Mouse (Mus musculus): ENCODE data around the gene Nepro. TPM values are rescaled to one million over a fixed set of nuclear protein-coding genes. Genes with fewer than 3 reads are reported as not detected.
A peak's percentile ranks its signal among the peaks of the same experiment; 100 is the strongest.

Nepro gene
- polyA plus RNA-seq, 1 experiment from 2014 or later: 12.2 TPM

GRCm38 (mm10) chr16:44703458-44703857 lies 20.6 kb upstream of the Nepro start:
- CTCF ChIA-PET: interaction anchor here (1.3 kb wide), 1 partner anchor 60 kb away, joined by 3 read pairs; no protein-coding TSS in a partner anchor
- ATAC-seq (no peak), DNase-seq (ENCODE audit: low read depth, low spot score) (no peak)
- POLR2A ChIA-PET: no interaction called here
- in situ Hi-C loops (cut with MboI; ENCODE audit: low pct_unique_long_range_greater_than_20kb): no loop called here
- no peak for TF ChIP-seq CTCF (IDR thresholded peaks at IDR 0.05)
- H3K27me3 ChIP-seq: no peaks in the 10 kb centered on the region

DNA sequence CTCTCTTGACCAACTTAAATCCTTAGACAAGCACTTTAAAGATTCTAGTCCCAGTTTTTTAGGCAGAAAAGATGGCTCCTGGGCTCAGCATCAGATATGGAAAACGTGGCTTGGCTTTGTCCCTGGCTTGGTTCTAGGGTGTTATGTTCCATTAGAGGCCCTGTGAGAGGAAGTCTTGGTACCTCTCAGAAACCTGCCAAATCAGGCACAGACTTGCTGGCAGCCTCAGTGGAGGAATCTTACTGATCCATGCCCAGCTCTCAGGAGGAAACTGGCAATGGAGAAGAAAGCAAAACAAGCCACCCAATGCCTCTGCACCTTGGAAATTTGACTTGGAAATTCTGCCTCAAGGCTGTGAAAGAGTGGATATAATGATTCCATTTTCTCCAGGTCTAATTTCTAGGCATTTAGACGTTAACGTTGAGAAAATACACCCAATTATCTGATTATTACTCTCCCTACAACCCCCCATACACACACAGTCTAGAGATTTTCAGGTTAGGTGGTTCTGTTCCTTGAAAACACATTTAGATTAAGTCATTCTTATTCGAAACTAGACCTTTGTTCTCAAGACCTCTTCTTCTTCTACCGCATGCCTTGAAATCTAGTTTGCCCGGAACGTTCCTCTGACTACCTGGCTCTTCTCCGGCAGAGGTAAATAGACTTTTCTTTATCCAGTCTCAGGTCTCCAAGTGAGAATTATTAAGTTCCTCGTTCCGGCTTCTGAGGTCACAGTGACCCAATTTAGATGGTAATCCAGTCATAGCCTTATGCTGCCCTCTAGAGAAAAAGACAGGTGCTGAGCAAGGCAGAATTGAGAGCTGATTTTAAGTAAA lies 7.6 kb upstream of the Nepro start:
- TF ChIP-seq CTCF (IDR thresholded peaks at IDR 0.05): peak; percentile 71
- in situ Hi-C loops (cut with MboI; ENCODE audit: low pct_unique_long_range_greater_than_20kb): no loop called here
- ATAC-seq (peak; percentile 69), DNase-seq (ENCODE audit: low read depth, low spot score) (no peak)
- ChIA-PET POLR2A (interaction anchor here (0.7 kb wide), 1 partner anchor 11 kb away, joined by 5 read pairs; no protein-coding TSS in a partner anchor), CTCF (interaction anchor here (0.6 to 2.1 kb wide), 11 partner anchors 9 to 237 kb away, joined by 3 to 18 read pairs (median 4); no protein-coding TSS in a partner anchor)
- H3K27me3 ChIP-seq: no peaks in the 10 kb centered on the region

DNA sequence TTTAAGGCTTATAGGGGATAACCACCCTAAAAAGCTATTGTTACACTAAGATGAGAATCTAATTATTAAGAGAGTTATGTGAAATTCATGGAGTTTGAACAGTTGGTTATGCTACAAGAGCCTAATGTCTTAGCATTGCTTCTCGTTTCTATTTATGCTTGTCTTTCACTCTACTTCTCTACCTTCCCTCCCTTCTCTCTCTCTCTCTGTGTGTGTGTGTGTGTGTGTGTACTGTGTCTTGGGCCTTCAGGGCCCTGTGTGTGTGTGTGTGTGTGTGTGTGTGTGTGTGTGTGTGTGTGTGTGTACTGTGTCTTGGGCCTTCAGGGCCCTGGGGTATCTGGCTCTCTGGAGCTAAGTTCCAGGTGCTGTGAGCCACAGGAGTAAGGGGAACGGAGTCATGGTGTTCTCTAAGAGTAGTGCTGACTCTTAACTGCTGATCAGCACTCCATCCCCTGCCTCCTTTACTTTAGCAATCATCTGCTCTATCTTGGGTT lies 6.9 kb upstream of the Nepro start:
- in situ Hi-C loops (cut with MboI; ENCODE audit: low pct_unique_long_range_greater_than_20kb): no loop called here
- DNase-seq (ENCODE audit: low read depth, low spot score): no peak
- no peak for ATAC-seq
- TF ChIP-seq CTCF (IDR thresholded peaks at IDR 0.05): no peak
- POLR2A ChIA-PET: interaction anchor here (0.6 to 0.7 kb wide), 3 partner anchors 11 to 226 kb away, joined by 3 to 9 read pairs (median 5); no protein-coding TSS in a partner anchor
- CTCF ChIA-PET: interaction anchor here (0.6 to 2.1 kb wide), 11 partner anchors 9 to 237 kb away, joined by 3 to 18 read pairs (median 4); no protein-coding TSS in a partner anchor
- H3K27me3 ChIP-seq: no peaks in the 10 kb centered on the region

- CTCF ChIA-PET: interaction anchor here (1.0 to 2.1 kb wide), 6 partner anchors 10 to 238 kb away, joined by 4 to 18 read pairs (median 5); no protein-coding TSS in a partner anchor
- H3K27me3 ChIP-seq: no peaks in the 10 kb centered on the region
- DNase-seq (ENCODE audit: low read depth, low spot score): no peak
- POLR2A ChIA-PET: interaction anchor here (0.6 to 0.7 kb wide), 2 partner anchors 194 to 227 kb away, joined by 3 to 9 read pairs; no protein-coding TSS in a partner anchor
- in situ Hi-C loops (cut with MboI; ENCODE audit: low pct_unique_long_range_greater_than_20kb): no loop called here
- TF ChIP-seq CTCF (IDR thresholded peaks at IDR 0.05): peak; percentile 32
- ATAC-seq: no peak
Measured at GRCm38 (mm10) chr16:44717838-44718237, 6.3 kb upstream of the Nepro start.

DNA sequence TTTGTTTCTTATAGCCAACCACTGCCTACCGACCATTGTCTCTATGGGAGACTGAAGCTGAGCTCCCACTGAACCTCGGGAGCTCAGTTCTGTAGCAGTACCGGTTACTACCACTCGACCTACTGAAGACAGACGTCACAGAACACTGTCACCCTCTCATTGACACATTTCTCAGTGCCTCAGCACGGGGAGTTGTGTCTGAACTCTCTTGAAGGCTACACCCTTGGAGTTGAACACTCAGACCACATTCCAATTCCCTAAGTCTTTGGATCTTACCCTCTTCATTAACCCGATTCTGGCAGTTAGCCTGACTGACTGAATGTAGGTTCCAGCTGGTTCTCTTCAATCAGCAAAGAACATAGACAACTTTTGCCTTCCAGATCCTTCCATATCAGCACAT lies 4.8 kb upstream of the Nepro start:
- no peak for TF ChIP-seq CTCF (IDR thresholded peaks at IDR 0.05)
- no peaks in the 10 kb centered on the region for H3K27me3 ChIP-seq
- ATAC-seq (no peak), DNase-seq (ENCODE audit: low read depth, low spot score) (no peak)
- in situ Hi-C loops (cut with MboI; ENCODE audit: low pct_unique_long_range_greater_than_20kb): no loop called here
- CTCF ChIA-PET: interaction anchor here (0.7 to 1.7 kb wide), 4 partner anchors 10 to 239 kb away, joined by 3 to 7 read pairs (median 4); no protein-coding TSS in a partner anchor
- POLR2A ChIA-PET: no interaction called here

- in situ Hi-C loops (cut with MboI; ENCODE audit: low pct_unique_long_range_greater_than_20kb): loop anchor here (10.0 kb wide), 1 partner anchor 236 kb away; no protein-coding TSS in a partner anchor
- CTCF ChIA-PET: interaction anchor here (1.7 kb wide), 1 partner anchor 240 kb away, joined by 7 read pairs; no protein-coding TSS in a partner anchor
- ATAC-seq: no peak
- POLR2A ChIA-PET: no interaction called here
- DNase-seq (ENCODE audit: low read depth, low spot score): no peak
- H3K27me3 ChIP-seq: no peaks in the 10 kb centered on the region
- peak; percentile 41 for TF ChIP-seq CTCF (IDR thresholded peaks at IDR 0.05)
Measured at GRCm38 (mm10) chr16:44720518-44720917, 3.6 kb upstream of the Nepro start.

- ChIA-PET CTCF (no interaction called here), POLR2A (no interaction called here)
- ATAC-seq (no peak), DNase-seq (ENCODE audit: low read depth, low spot score) (no peak)
- no peaks in the 10 kb centered on the region for H3K27me3 ChIP-seq
- TF ChIP-seq CTCF (IDR thresholded peaks at IDR 0.05): no peak
- in situ Hi-C loops (cut with MboI; ENCODE audit: low pct_unique_long_range_greater_than_20kb): loop anchor here (10.0 kb wide), 1 partner anchor 238 kb away; no protein-coding TSS in a partner anchor
Measured at GRCm38 (mm10) chr16:44722666-44723065, 1.4 kb upstream of the Nepro start.

GRCm38 (mm10) chr16:44724847-44725246 lies 746 bp downstream of the Nepro start:
- no peak for DNase-seq (ENCODE audit: low read depth, low spot score)
- no peak for TF ChIP-seq CTCF (IDR thresholded peaks at IDR 0.05)
- in situ Hi-C loops (cut with MboI; ENCODE audit: low pct_unique_long_range_greater_than_20kb): loop anchor here (10.0 kb wide), 1 partner anchor 240 kb away; no protein-coding TSS in a partner anchor
- ChIA-PET CTCF (interaction anchor here (1.1 to 1.4 kb wide), 3 partner anchors 365 to 441 kb away, joined by 4 to 8 read pairs (median 4); no protein-coding TSS in a partner anchor), POLR2A (interaction anchor here (0.9 to 1.7 kb wide), 3 partner anchors 18 to 425 kb away, joined by 3 to 4 read pairs (median 3); no protein-coding TSS in a partner anchor)
- ATAC-seq: peak; percentile 78
- no peaks in the 10 kb centered on the region for H3K27me3 ChIP-seq

DNA sequence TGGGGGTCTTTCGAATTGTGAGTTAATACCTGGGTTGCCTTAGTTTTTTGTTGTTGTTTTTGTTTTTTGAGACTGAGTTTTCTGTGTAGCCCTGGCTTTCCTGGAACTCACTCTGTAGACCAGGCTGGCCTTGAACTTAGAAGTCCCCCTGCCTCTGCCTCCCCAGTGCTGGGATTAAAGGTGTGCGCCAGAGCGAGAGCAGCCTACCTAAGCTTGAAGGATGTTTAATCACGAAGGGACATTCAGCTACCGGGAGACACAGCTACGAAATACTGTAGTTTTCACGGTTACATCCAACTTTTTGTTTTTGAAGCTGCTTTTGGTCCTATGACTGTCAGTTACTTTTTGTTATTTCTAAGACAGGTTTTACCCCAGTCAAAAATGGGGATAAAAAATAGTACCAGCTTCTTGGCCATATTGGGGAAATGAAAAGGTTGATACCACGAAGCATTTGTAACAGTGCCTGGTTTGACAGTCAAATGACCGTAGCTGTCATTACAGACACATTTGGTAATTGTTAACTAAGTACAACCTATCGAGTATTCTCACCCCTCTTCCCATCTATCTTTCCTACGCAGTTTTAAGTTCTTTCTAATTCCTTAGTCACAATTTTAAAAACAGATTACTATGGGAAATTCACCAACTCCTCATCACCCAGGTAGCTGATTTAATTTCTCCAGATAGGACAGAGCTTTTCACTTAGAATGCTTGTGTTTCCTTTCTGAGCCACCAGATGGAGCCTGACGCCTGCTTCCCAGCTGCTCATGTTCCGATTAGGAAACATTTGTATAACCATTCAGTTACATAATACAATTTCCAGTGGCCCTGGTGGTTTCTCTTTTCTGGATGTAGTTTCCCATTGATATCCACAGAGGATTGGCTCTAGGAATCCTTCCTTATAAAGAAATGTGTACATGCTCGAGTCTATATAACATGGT lies 1.5 kb downstream of the Nepro start:
- in situ Hi-C loops (cut with MboI; ENCODE audit: low pct_unique_long_range_greater_than_20kb): loop anchor here (10.0 kb wide), 1 partner anchor 241 kb away; no protein-coding TSS in a partner anchor

More for the DNA sequence above, 1.5 kb downstream of the Nepro start:
- DNase-seq (ENCODE audit: low read depth, low spot score) (no peak), ATAC-seq (no peak)
- H3K27me3 ChIP-seq: no peaks in the 10 kb centered on the region
- peak; percentile 74 for TF ChIP-seq CTCF (IDR thresholded peaks at IDR 0.05)
- POLR2A ChIA-PET: interaction anchor here (0.9 to 1.7 kb wide), 3 partner anchors 17 to 424 kb away, joined by 3 to 4 read pairs (median 3); no protein-coding TSS in a partner anchor
- CTCF ChIA-PET: interaction anchor here (0.7 to 1.4 kb wide), 11 partner anchors 18 to 440 kb away, joined by 3 to 8 read pairs (median 3); no protein-coding TSS in a partner anchor
